ENCODE assay signal across 8 mouse cellular contexts in genomic region chr9:41953486-41953885, GRCm38 (mm10).
DNase-seq lines count a peak whose midpoint lies in the region; ATAC-seq lines count a peak whose summit lies in the region.

No protein-coding gene starts in this region.

- 9% methylated on average over 8 of the region's 8 CpGs for WGBS in hindbrain, embryonic 11.5 days
- 11% methylated on average over 8 of the region's 8 CpGs for WGBS in stomach, embryonic 14.5 days

- H3K36me3 ChIP-seq in hindbrain, embryonic 11.5 days (ENCODE audit: control insufficient read depth, insufficient read depth, low read length): no peaks in the 10 kb centered on the region
- no peaks in the 10 kb centered on the region for H3K36me3 ChIP-seq in stomach, embryonic 14.5 days (ENCODE audit: control insufficient read depth, insufficient read depth, low read length)

- ATAC-seq in frontal cortex, adult (ENCODE audit: low TSS enrichment): peak; percentile 56
- no peak for ATAC-seq in hindbrain, embryonic 11.5 days (ENCODE audit: low FRiP score)
- ATAC-seq in stomach, embryonic 14.5 days (ENCODE audit: insufficient number of reproducible peaks, insufficient read depth, low FRiP score, low read depth): no peak

- no peak overlapping the region for H3K27ac ChIP-seq in hindbrain, embryonic 11.5 days (ENCODE audit: low read depth, low read length)
- peak overlapping the region; percentile 84 for H3K27ac ChIP-seq in stomach, embryonic 14.5 days (ENCODE audit: low read length)

- no peak overlapping the region for H3K4me3 ChIP-seq in hindbrain, embryonic 11.5 days (ENCODE audit: low read depth, low read length)
- no peak overlapping the region for H3K4me3 ChIP-seq in stomach, embryonic 14.5 days (ENCODE audit: low read depth, low read length)

- peaks cover 13% of the 10 kb centered on the region for H3K4me1 ChIP-seq in hindbrain, embryonic 11.5 days (replicated peaks; ENCODE audit: control insufficient read depth, insufficient read depth, low read length)
- H3K4me1 ChIP-seq in stomach, embryonic 14.5 days (ENCODE audit: control insufficient read depth, insufficient read depth, low read length): peaks cover 36% of the 10 kb centered on the region

- H3K4me2 ChIP-seq in hindbrain, embryonic 11.5 days (replicated peaks; ENCODE audit: low read depth, low read length): no peak overlapping the region
- H3K4me2 ChIP-seq in stomach, embryonic 14.5 days (replicated peaks; ENCODE audit: low read depth, low read length): peak overlapping the region; percentile 35; the same call in 1 of the 2 replicates

- DNase-seq in adrenal gland, adult (ENCODE audit: inconsistent age in 2 of 2, low spot score in 1 of 2): peak; percentile 34 to 85
- no peak for DNase-seq in adrenal gland, adult 8-10 months
- DNase-seq in adrenal gland, postnatal 10 days: peak; percentile 73
- peak; percentile 83 for DNase-seq in hindbrain, embryonic 11.5 days (ENCODE audit: low spot score)
- peak; percentile 53 to 72 for DNase-seq in layer of hippocampus, postnatal 25 days (ENCODE audit: extremely low spot score in 1 of 2, low spot score in 1 of 2)
- DNase-seq in mesoderm, embryonic 11.5 days (ENCODE audit: low read depth, low spot score): peak; percentile 83

- H3K27me3 ChIP-seq in hindbrain, embryonic 11.5 days (ENCODE audit: control insufficient read depth, insufficient read depth, low read length): no peaks in the 10 kb centered on the region
- no peaks in the 10 kb centered on the region for H3K27me3 ChIP-seq in stomach, embryonic 14.5 days (ENCODE audit: control insufficient read depth, insufficient read depth, low read length)

- 0 out of 2 replicates have a peak overlapping the region, but pooled peaks have one; percentile 20 for H3K9ac ChIP-seq in hindbrain, embryonic 11.5 days (ENCODE audit: low read depth, low read length)
- no peak overlapping the region for H3K9ac ChIP-seq in stomach, embryonic 14.5 days (replicated peaks; ENCODE audit: low read depth, low read length)

- no peaks in the 10 kb centered on the region for H3K9me3 ChIP-seq in hindbrain, embryonic 11.5 days (ENCODE audit: control insufficient read depth, low read length)
- H3K9me3 ChIP-seq in stomach, embryonic 14.5 days (ENCODE audit: control insufficient read depth, low read depth, low read length): no peaks in the 10 kb centered on the region
